Mouse (Mus musculus): Measurements from ENCODE around the gene Kif1bp.

Kif1bp gene

GRCm38 (mm10) chr10:62556558-62556901 is 21.7 kb downstream of the Kif1bp start:
- no peak for DNase-seq (ENCODE audit: low spot score)

- DNase-seq (ENCODE audit: low spot score): no peak
These were observed 22.3 kb downstream of the Kif1bp start for GRCm38 (mm10) chr10:62555705-62556557.

GRCm38 (mm10) chr10:62553611-62554091 is 24.6 kb downstream of the Kif1bp start:
- no peak for DNase-seq (ENCODE audit: low spot score)

DNA sequence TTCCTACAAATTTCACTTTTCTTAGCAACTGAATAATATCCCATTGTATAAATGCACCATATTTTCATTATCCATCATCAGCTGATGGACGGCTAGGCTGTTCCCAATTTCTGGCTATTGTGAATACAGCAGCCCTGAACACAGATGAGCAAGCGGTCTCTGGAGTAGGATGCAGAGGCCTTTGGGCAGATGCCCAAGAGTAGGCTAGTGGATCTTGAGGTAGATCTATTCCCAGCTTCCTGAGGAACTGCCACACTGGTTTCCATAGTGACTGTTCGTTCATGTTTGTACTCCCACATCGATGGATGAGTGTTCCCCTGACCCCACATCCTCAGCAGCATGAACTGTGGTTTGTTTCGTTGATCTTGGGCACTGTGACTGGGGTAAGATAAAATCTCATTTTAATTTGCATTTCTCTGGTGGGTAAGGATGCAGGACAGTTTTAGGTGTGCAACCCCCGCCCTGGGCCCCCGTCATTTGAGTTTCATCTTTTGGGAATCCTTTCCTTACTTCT is 27.4 kb downstream of the Kif1bp start:
- no peak for DNase-seq (ENCODE audit: low spot score)

DNA sequence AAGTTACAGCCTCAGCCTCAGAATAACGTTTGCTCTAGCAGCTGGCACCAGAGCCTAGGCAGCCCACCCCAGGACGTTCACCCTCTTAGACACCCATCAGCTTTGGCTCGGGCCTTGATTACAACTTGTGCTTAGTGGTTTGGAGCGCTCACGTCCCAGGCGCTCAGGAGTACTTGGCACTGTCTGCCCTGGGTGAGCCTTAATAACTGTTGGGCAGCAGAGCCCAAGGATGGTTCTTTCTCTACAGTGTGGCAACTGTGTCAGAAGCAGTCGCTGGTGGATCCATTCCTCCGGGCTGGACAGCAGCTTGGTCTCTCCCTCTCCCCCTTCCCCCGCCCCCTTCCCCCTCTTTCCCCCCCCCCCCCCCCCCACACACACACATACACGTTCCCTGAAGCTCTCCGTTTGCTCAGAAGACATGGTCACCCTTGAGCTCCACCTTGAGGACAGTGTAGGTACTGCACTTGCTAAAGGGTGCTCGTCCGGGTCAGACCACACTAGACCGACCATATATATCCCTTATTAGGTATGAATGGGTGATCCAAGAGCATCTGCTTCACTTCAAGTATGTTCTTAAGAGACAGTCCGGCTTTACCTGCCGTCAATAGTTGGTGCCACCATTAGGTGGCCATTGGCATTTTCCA is 28.6 kb downstream of the Kif1bp start:
- DNase-seq (ENCODE audit: low spot score): peak; percentile 75

GRCm38 (mm10) chr10:62546441-62546840 is 31.8 kb downstream of the Kif1bp start:
- DNase-seq (ENCODE audit: low spot score): no peak

- DNase-seq (ENCODE audit: low spot score): no peak
These were observed 32.5 kb downstream of the Kif1bp start for GRCm38 (mm10) chr10:62545759-62546158.

DNA sequence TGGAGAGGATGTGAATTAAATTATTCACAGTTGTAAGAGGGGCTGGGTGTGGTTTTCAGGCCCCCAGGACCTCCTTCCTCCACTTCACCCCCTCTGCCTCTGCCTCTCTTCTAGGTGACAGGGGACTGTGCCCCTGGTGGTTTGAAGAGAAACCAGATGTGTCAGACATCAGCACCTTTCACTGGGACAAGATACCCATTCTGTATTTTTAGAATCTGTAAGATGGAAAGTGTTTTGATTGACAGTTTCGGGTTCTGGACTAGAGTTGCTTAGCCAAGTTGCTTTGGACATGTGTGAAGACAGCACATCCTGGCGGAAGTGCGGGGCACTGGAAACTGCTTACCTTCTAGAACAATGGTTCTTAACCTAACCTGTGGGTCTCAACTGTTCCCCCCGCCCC is 33.9 kb downstream of the Kif1bp start:
- no peak for DNase-seq (ENCODE audit: low spot score)

- DNase-seq (ENCODE audit: low spot score): peak; percentile 74
These were observed 34.9 kb downstream of the Kif1bp start for GRCm38 (mm10) chr10:62543399-62543808.

DNA sequence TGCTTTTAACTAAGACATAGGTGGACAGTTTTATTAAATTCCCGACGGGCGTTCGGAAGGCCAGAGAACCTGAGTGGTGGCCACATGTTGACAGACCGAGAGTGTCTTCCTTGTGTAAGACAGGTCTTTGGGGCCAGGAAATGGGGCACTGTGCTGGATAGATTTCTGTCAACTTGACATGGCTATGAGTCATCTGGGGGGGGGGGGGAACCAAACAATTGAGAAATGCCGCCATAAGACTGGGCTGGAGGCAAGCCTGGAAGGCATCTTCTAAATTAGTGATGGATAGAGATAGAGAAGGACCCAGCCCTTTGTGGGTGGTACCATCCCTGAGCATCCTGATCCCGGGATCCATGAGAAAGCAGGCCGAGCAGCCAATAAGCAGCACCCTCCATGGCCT is 35.3 kb downstream of the Kif1bp start:
- no peak for DNase-seq (ENCODE audit: low spot score)

DNA sequence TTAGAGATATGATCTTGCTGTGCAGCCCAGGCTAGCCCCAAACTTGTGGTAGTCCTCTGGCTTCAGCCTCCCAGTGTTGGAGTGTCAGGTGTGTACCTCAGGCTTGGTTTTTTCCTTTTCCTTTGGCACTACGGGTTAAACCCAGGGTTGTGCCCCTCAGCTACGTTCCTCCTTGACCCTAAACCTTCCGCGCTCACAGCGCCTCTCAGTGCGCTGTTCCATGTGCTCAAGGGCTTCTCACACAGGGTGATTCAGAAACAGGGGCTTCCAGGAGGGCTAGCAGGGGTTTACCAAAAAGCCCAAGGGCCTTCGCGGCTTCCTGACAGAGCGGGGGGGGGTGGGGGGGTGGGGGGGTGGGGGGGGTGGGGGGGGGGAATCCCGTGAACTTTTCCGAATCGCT is 35.8 kb downstream of the Kif1bp start:
- DNase-seq (ENCODE audit: low spot score): no peak

GRCm38 (mm10) chr10:62541499-62541898 is 36.8 kb downstream of the Kif1bp start:
- peak; percentile 60 for DNase-seq (ENCODE audit: low spot score)

DNA sequence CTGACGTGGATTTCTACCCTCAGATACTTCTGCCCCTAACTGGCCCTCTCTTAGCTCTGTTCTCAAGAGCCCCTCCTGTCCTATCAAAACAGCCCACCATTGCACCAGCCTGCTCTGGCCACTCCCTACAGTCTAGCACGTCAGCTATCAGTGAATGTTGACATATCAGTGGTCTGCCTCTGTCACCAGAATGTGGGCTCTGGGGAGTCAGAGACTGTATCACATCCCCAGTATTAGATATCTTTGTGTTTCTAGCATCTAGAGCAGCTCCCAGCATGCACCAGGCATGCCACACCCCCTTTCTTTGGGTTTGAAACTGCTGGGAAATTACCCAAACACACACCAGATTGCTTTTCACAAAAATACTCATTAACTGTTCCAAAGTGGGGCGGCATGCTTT is 37.5 kb downstream of the Kif1bp start:
- no peak for DNase-seq (ENCODE audit: low spot score)

- DNase-seq (ENCODE audit: low spot score): peak; percentile 42
These were observed 43.7 kb downstream of the Kif1bp start for GRCm38 (mm10) chr10:62534509-62534908.

- DNase-seq (ENCODE audit: low spot score): no peak
These were observed 45.4 kb downstream of the Kif1bp start for GRCm38 (mm10) chr10:62532832-62533231.

DNA sequence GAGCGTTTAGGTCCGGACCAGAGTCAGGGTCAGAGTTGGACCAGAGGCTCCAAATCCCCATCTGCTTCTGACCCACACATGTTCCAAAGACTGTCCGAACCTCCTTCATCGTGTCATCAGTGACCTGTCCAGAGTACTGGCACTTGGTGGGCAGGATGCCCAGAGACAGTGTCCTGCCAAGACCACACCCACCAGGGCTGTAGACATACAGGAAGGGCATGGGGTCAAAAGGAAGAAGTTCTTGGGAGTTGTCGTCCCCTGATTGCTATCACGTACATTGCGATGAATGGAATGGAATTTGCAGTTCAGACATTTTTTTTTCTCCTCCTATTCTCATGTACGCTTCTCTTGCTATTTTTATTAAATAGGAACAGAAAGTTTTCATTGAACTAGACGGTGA is 48.1 kb downstream of the Kif1bp start:
- DNase-seq (ENCODE audit: low spot score): peak; percentile 91

DNA sequence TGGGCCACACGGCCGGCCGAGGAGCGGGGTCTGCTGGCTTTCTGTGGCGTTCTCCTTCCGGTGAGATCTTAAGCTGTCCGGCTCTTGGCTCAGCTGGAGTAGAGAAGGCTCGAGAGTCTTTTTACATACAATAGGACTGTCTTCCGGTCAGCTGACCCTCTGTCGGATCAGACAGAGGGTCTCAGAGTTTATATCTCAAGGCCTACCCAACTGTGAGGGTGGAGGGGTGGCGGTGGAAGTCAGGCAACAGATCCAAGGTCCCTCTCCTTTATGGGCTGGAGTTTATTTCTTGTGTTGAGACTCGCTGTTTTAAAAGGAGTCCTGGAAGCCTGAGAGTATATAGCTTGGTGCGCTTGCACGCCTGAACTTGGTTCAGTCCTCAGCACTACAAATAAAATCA is 50.9 kb downstream of the Kif1bp start, which contains the start of gene Srgn:
Srgn (minus strand) TSS at position 101 of the 400 bp plus-strand sequence.
- no peak for DNase-seq (ENCODE audit: low spot score)

GRCm38 (mm10) chr10:62522346-62522950 is 55.8 kb downstream of the Kif1bp start:
- no peak for DNase-seq (ENCODE audit: low spot score)

- no peak for DNase-seq (ENCODE audit: low spot score)
These were observed 56.5 kb downstream of the Kif1bp start for GRCm38 (mm10) chr10:62521763-62522162.

DNA sequence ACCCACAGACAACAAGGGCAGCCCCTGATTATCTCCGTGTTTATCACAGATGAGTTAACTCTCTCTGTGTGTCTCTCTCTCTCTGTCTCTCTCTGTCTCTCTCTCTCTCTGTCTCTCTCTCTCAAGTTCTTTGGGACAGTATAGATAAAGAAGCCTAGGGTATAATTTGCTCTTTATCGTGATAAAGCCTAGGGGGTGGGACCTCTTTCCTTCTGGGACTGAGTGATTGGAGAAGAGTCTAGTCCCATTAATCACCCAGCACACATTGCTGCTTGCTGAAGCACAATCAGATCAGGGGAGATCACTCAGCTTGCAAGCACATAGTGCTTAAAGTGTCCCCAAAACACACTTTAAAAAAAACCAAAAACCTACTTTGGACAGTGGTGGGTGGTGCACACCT is 57.3 kb downstream of the Kif1bp start:
- no peak for DNase-seq (ENCODE audit: low spot score)

- peak; percentile 10 for DNase-seq (ENCODE audit: low spot score)
These were observed 60.7 kb downstream of the Kif1bp start for GRCm38 (mm10) chr10:62517511-62517910.

- no peak for DNase-seq (ENCODE audit: low spot score)
These were observed 65.4 kb downstream of the Kif1bp start for GRCm38 (mm10) chr10:62512855-62513254.

DNA sequence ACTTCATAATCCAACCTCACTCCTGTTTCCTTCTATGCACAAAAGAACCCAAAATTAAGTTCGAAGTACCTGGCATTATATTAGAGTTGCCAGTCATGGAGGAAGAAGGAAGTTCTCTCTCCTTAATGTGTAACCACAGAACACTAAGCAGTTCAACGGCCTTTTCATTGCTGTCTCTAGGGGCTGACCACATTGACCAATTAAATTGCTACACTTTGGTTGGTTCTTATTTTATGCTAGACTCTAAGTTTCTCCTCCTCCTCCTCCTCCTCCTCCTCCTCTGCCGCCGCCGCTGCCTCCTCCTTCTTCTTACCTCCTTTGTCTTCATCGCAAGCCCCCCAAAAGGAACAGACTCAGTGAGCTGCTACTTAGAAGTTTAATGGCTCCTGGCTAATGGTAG is 66.7 kb downstream of the Kif1bp start:
- no peak for DNase-seq (ENCODE audit: low spot score)

Data from lung, postnatal 25 days (tissue).